Mouse (Mus musculus) cerebellum, postnatal 25 days (tissue): ENCODE measurements around the gene Prps1.
"Not testable (repeated sequence)": the region's sequence is repeated elsewhere in the genome, so short reads cannot be mapped to it uniquely, and the experiment has no call there.

ENCODE experiments used
- DNase-seq, 2 experiments: peaks; one replicate each; pipeline ENCODE4 v3.0.0; 2021; ENCODE audit warnings: mixed read lengths in 2 of 2

The Prps1 gene

GRCm38 (mm10) chrX:140501401-140502301 is 45.2 kb downstream of the Prps1 start:
- no peak for DNase-seq

DNA sequence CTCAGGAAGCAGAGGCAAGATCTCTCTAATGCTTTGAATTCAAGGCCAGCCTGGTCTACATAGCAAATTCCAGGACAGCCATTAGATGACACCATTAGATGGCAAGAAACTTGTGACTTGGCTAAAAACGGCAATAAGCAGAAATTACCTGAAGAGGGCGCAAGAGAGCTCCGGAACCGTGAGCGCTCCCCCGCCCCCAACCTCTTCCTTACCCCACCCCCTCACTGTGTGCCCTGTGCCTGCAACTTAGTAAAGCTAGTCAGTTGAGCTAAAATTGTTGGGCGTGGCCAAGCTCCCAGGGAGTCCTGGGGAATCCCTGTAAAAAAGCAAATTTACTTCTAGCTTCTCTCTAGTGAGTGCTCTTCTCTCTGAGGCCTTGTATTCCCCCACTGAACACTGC is 47.5 kb downstream of the Prps1 start:
- DNase-seq, result peak; percentile 47 to 64

DNA sequence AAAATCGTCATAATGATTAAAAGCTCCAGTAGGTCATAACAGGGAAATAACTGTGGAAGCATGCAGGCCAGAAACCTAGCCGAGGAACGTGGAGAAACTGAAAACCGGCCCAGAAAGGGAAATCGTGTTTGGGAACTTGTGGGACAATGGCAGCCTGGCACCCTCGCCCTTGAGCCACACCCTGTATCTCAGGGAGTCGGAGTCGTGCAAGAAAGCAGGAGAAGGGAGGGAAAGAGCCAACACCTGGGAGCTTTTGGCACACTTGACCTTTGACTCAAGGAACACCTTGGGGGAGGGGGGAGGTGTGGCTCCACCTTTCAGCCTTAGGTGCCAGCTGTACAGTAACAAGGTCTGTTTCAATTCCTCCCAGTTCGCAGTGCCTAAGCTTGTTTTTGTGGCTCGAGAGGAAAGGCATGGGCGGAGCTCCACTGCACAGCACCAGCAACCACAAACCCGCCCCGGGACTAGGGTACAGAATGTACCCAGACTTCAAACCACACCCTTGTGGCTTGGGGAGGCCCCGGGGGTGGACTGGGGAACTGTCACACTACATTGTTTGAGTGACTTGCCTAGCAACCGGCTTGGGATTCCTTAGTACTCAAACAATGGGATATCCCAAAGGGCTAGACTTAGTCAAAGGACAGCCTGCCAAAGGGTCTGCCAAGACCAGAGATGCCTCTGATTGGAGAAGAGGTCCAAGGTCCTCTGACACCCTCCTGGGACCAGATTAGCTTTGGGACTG is 49.3 kb downstream of the Prps1 start:
- peak in 1 of 2 experiments; percentile 22 for DNase-seq

DNA sequence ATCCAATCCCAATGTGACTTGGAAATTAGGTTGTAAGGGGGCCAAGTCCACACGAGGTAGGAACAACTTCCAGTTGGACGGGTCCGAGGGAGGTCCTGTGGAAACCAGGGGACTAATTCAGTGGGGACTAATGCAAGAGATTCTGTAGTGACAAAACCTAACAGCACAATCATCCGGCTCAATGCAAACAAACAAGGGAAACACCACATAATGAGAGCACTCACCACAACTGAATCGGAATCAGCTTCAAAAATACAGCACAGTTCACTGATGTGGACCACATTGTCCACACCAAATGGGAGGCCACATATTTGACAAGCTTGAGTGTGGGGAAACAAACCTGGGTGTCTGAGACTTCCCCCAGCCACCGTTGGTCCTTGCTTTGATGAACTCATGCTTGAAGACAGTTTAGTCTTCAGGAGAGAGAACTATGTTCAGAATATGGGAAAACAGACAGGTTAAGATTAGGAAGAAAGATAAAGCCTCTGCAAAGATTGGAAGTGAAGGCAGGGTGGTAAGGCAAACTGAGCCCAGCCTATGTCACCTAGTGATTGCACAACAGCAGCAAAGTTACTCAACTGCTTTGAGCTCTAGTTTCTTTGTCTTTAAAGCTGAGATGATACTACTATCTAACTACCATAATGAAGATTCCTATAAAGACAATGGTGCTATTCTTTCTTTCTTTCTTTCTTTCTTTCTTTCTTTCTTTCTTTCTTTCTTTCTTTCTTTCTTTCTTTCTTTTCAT is 50.2 kb downstream of the Prps1 start:
- no peak for DNase-seq

DNA sequence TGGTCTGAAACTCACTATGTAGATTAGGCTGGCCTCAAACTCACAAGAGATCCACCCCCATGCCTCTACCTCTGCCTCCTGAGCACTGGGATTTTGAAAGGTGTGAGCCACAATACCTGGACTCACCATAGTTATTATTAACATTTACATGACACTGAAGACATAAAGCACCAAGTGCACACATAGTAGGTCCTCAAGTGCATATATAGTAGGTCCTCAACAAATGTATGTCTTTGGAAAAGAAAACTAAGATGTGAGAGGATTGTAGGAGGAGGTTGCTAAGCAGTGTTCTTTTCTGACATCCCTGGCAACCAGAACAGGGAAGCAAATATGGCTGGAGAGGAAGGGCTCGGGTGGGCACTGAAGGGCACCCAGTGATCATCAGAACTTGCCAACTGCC is 51.0 kb downstream of the Prps1 start:
- DNase-seq, result no peak

DNA sequence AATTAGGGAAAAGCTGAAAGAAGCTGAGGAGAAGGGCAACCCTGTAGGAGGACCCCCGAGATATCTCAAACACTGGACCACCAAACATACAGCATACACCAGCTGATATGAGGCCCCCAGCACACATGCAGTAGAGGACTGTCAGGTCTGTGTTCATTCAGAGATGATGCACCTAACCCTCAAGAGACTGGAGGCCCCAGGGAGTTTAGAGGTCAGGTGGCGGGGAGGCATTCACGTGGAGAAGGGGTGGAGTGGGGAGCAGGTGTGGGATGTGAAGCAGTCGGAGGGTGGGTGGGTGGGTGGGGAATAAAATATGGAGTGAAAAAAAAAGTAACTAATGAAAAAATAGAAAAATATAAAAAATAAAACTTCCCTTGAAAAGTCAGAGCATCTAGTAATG is 52.4 kb downstream of the Prps1 start:
- not testable (repeated sequence) for DNase-seq

DNA sequence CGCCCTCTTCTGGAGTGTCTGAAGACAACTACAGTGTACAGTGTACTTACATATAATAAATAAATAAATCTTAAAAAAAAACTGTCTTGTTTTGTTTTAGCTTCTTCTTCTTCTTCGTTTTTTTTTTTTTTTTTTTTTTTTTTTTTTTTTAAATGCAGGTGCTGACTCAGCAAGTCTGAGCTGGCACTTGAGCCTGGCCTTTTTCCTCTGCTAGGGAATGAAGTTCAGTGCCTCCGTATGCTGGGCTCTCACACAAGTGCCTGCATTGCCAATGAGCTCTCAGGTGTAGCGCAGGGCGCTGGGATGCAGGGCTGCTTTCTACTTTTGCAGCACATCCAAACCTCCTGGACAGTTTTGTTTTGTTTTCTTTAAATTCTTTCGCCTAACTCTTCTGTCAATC is 53.4 kb downstream of the Prps1 start:
- DNase-seq, result no peak

DNA sequence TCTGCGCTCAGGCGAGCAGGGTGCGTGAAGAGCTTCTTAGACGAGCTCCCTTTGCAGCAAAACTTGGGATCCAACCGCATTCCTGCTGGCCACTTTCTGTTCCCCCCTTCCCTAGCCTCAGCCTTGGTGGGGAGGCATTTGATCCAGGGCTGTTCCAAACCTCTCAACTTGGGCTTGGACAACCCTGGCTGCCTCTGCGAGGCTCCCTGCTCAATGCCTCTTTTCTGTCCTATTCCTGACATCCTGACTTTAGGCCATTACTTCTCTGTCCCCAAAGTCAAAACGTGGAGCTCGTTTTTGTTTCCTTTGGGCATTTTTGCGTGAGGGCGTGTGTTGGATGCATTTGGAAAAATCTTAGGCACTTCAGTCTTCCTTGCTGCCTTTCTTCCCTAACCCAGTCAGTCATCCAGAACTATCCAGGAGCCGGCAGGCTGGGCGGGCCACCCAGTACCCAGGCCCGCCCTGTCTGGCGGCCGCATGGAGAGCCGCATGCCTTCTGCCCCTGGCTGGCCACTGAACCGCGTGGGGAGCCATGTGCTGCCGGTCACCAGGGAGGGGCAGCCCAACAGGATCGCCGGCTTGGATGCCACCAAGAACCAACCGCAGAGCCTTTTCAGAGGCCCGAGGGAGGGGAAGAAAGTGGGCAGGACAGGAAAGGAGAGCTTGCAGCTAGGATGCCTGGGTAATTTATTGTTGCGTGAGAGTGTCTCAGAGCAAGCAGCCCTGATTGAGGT is 54.5 kb downstream of the Prps1 start:
- peak; percentile 49 to 58 for DNase-seq

DNA sequence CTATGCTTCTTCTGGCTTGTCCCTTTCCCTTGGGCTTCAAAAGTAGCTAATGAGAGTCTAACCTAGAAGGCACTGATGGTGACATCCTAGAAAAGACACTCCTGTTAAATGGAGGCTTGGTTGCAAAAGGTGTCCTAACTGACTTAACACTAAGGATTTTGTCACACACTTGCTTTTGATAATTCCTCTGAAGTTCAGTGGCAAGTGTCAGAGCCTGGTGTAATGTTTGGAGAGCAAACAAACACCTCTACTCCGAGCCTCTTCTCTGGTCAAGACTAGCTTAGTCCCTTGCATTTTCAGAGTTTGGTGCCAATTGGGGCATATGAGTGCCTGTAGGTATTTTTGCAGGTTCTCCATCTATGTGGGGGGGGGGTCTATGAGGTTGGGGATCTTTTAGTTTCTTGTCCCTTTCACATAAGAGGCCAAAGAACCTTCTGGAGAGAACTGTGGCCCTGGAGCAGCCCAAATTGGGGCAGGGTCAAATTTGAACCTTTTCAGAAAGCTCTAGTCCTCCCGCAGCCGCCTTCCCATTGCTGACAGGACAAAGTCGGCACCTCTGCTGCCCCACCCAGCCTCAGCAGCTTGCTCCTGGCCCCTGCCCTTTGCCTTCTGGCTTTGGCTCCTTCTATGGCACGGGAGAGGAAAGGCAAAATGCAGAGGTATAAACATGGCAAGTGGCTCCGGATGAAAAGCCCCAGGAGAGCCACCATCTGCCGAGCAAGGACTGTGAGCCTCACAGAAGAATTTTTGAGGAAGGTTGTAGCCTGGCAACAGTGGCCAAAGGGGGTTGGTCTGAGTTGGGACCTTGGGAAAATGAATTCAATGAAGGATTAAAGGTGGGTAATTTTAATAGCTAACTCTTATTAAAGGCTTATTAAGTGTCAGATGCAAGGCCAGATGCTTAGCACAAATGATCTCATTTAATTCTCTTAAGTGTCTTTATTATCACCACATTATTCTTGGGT is 55.6 kb downstream of the Prps1 start:
- DNase-seq, result no peak

GRCm38 (mm10) chrX:140513379-140513778 is 57.0 kb downstream of the Prps1 start:
- DNase-seq, result no peak

DNA sequence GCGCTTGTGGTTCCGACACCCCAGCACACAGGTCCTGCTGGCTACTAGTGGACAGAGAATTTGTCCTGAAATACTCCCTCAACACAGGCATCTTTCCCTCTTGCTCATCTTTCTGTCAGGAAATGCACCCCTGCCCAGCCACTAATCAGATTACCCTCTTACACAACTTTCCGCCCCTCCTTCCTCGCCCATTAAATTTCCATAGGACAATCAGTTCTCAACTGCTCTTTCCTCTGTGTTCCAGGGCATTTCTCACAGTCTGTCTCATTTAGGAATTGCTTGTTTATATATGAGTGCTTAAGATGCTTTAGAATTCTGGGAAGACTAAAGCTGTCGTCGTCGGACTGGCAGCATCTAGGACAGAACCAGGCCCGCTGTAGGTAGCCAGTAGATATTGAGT is 61.9 kb downstream of the Prps1 start:
- DNase-seq, result no peak

DNA sequence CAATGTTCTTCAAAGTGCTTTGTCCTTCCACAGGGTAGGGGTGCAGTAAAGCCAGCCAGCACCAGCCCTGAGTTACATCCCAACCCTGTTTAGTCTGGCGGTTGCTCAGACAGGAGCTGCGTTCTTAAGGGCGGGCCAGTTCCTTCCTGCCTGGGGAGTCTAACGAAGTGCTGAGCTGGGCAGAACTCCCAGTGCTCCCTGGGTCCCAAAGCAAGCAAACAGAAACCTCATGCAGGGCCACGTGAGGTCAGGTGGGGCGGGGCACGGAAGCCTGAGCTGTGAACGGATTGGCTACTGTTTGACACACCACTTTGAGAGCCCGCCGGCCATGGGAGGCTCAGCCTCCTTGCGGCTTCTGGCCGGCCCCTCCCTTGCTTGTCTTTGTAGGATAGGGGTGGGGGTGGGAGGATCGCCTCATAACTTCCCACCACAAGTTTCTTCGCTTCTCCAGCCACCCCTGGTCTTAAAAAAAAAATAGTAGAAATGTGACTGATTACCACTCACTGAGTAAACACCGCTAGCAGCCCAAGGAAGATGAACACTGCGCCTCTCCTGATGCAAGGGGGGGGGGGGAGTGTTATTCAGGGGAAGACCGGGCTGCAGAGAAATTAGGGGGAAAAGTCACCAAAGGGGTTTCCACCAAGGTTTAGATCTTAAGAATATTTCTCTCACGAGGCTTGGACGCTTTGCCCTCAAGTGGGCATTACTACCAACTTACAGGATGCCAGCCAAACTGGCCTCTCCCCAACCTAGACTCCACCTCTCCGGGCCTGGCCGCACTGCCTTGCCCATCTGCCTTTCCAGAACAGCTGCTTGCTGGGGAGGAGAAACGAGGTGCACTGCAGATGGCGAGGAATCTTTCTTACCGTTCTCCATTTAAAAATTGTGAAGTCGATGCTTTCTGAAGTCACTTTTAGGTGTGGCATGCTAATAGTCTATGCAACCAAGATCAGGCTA is 64.0 kb downstream of the Prps1 start:
- DNase-seq, result peak; percentile 82 to 84

- DNase-seq, result no peak
These were observed 65.8 kb downstream of the Prps1 start for GRCm38 (mm10) chrX:140522071-140522765.

- no peak for DNase-seq
These were observed 67.8 kb downstream of the Prps1 start for GRCm38 (mm10) chrX:140524231-140524630.
